Mouse (Mus musculus) cerebellum, adult 2 months (tissue): Measurements from ENCODE around the gene Ttbk1.

Experiments used
- CTCF ChIP-seq: fragments of 200-500 bp; IDR thresholded peaks from 2 replicates; pipeline ENCODE4 v1.5.1; 2011; ENCODE audit warnings: low read depth, mild to moderate bottlenecking, control low read depth, low read length, moderate library complexity, borderline replicate concordance; ENCODE audit not compliant: insufficient read depth
- POLR2A ChIP-seq: fragments of 200-500 bp; IDR thresholded peaks from 2 replicates; pipeline ENCODE4 v1.6.1; 2011; ENCODE audit warnings: low read length, control low read depth, borderline replicate concordance; ENCODE audit not compliant: insufficient read depth

DNA sequence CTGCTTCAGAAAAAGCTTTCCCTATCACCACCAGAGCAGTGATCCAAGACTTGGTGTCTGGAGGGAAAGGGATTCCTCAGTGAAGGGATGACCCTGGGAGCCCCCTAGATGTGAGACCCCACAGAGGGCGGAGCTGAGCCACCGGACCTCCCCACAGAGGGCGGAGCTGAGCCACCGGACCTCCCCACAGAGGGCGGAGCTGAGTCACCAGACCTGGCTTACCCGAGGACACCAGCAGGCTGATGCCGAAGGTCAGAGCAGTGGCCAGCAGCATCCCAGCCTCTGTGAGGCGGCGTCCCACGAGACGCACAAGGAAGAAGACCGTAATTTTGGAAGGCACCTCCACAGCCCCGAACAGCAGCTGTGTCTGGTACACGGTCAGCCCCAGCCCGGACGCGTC, 53.8 kb downstream of the Ttbk1 start:
- TF ChIP-seq CTCF (no peak), POLR2A (no peak)
